Mouse (Mus musculus) olfactory bulb, adult 2 months (tissue): ENCODE measurements around the gene Crb3. TPM values are rescaled to one million over a fixed set of nuclear protein-coding genes. Genes with fewer than 3 reads are reported as not detected.

Source experiments
- H3K27ac ChIP-seq: fragments of 200-500 bp; 2 replicates; pipeline ENCODE4 v1.5.1; 2012; ENCODE audit warnings: low read depth, low read length; ENCODE audit not compliant: insufficient read depth
- H3K4me1 ChIP-seq: fragments of 200-500 bp; 2 replicates; pipeline ENCODE4 v1.6.1; 2012; ENCODE audit warnings: low read length; ENCODE audit not compliant: control insufficient read depth, insufficient read depth
- H3K4me3 ChIP-seq: fragments of 200-500 bp; 2 replicates; pipeline ENCODE4 v1.5.1; 2012; ENCODE audit warnings: mild to moderate bottlenecking, low read depth, low read length, moderate library complexity; ENCODE audit not compliant: insufficient read depth
- CTCF ChIP-seq: fragments of 200-500 bp; IDR thresholded peaks from 2 replicates; pipeline ENCODE4 v1.5.1; 2012; ENCODE audit warnings: low read depth, mild to moderate bottlenecking, low read length, moderate library complexity; ENCODE audit not compliant: insufficient read depth
- POLR2A ChIP-seq: fragments of 200-500 bp; IDR thresholded peaks from 2 replicates; pipeline ENCODE4 v1.6.1; 2012; ENCODE audit warnings: mild to moderate bottlenecking, low read depth, low read length, moderate library complexity; ENCODE audit not compliant: insufficient read depth
- WGBS: fragments of 180-500 bp; shearing (Covaris S2); methylation state at CpG from one replicate; pipeline ENCODE4 v1.1.7; 2018; 5-methylcytosine and 5-hydroxymethylcytosine counted together
- polyA plus RNA-seq: library from polyadenylated mRNA; stranded (reverse); fragments of >200 nt; gene quantifications from 2 replicates; pipeline ENCODE4 v1.2.4, GENCODE M21; 2012; ENCODE audit warnings: low replicate concordance; ENCODE audit not compliant: missing spikeins, insufficient read depth, insufficient read length

Gene Crb3
- not detected in 2 replicates for polyA plus RNA-seq

DNA sequence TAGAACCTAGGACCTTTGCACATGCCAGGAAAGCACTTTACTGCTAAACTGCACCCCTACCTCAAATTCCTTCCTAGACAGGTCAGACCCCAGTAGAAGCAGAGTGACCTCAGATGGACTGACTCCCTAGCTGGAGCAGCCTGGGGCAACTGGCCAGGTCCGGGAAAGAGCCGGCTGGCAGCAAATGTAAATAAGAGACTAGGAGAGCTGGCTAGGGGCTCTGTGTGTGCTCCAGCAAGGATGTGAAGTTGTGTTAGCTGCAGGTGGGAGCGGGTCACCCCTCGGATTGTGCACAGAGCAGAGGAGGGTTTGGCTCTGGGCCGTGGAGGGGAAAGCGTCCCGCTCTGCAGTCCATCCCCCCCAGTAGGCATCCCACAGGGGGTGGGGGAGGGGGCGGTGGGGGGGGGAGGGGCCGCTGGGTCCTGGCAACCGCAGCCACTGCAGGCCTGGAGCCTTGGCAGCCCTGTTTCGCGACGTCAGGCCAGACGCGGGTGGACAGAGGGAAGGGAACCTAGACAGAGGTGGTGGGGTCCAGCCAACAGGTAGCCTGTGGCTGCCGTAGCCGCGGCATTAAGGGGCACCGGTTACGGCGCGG, at the start of gene Crb3:
Gene Crb3 (plus strand): TSS at position 215 of the 595 bp plus-strand sequence.
- H3K27ac ChIP-seq: peak within 1 kb of the TSS; percentile 89
- peaks cover 21% of the 10 kb centered on the region for H3K4me1 ChIP-seq
- under 1% methylated on average over 18 of the region's 22 CpGs for WGBS
- TF ChIP-seq CTCF (no peak), POLR2A (no peak)
- peak within 1 kb of the TSS; percentile 83 for H3K4me3 ChIP-seq

DNA sequence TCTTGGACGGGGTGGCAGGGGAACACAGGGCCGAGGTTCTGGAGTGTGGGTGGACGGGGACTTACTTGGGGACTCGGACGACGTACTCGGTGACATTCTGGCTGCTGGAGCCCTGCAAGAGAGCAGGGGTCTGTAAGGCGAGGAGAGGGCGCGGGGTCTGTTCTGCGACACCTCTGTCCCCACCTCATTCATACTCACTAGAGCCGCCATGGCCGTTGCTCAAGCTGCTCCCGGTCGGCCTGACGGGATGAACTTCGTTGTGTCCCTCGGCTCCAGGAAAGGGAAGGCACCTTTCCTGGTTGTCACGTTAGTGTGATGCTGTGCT, 48.0 kb upstream of the Crb3 start:
- WGBS: under 1% methylated on average over 19 of the region's 19 CpGs

DNA sequence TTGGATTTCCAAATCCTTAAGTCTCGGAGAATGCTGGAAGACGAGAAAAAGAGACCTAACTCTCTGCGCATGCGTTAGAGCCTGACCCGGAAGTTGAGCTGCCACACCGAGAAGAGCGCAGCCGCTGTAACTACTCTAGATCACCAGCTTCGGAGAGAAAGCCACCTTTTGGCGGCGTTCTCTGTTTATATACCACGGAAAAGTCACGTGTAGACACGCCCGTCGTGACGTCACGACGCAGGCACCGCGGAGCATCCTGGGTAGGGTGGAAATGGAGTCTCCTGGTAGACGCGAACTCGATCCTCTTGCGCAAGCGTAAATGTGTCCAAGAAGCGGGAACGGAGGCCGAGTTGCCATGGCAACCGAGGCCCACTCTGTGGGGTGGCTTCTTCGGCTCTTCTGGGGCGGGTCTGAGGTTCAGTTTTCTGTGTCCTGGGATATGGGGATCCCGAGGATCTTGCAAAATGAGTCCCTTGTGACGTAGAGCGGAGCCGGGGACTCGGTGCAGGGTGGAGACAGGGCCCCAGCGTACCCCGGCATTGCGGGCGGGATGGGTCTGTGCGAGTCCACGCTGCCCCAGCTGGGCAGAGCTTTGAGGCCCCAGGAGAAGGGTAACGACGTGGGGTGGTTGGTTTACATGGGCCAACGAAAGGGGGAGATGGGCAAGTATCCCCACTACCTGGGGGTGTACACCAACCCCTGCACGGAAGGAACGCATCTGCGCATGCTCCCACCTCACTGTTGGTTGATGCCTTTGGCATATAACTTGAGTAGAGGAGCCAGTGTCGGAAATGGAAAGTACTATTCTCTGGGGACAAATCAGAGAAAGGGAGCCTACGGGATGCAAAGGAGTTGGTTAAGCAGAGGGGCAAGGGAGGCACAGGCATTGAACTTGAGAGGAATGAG, 47.4 kb upstream of the Crb3 start, which contains the start of the genes Gtf2f1 and Gm17949:
Gene Gtf2f1 (minus strand): TSS at position 53 of the 906 bp plus-strand sequence.
Gene Gm17949 (plus strand): TSS at position 234 of the 906 bp plus-strand sequence.
- Histone ChIP-seq H3K4me3 (peak within 1 kb of the TSS; percentile 83), H3K4me1 (peaks cover 11% of the 10 kb centered on the region), H3K27ac (peak within 1 kb of the TSS; percentile 98)
- under 1% methylated on average over 51 of the region's 51 CpGs for WGBS
- TF ChIP-seq POLR2A: peak; percentile 98
- TF ChIP-seq CTCF: no peak

More for the DNA sequence above, 48.0 kb upstream of the Crb3 start:
- peak overlapping the region; percentile 58 for H3K4me3 ChIP-seq
- TF ChIP-seq CTCF: no peak
- TF ChIP-seq POLR2A: no peak
- H3K4me1 ChIP-seq: peaks cover 11% of the 10 kb centered on the region
- peak overlapping the region; percentile 3; the same call in 1 of the 2 replicates for H3K27ac ChIP-seq

DNA sequence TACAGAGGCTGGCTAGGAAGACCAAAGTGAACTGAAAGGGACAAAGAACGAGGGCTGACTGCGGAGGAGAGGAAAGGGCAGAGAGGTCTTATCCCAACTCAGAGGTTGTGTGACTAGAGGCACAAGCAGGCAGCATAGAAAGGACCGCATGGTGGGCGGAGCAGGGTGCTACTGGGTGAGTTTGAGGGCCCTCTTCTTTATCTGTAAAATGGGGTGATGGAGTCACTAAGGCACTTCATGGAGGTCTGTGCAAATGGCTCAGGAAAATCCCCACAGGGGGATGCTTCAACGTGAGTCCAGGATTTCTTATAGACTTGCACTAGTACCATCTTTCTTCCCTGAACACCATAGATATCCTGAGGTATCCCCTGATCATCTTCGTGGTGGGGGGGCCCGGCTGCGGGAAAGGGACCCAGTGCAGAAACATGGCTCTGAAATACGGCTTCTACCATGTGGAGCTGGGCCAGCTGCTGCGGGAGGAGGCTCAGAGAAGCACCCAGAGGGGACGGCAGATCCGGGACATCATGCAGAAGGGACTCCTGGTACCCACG, 46.6 kb upstream of the Crb3 start:
- WGBS: 70% methylated on average over 13 of the region's 13 CpGs
- H3K4me1 ChIP-seq: peaks cover 11% of the 10 kb centered on the region
- peak overlapping the region; percentile 98 for H3K27ac ChIP-seq
- TF ChIP-seq CTCF (no peak), POLR2A (no peak)
- peak overlapping the region; percentile 83 for H3K4me3 ChIP-seq

DNA sequence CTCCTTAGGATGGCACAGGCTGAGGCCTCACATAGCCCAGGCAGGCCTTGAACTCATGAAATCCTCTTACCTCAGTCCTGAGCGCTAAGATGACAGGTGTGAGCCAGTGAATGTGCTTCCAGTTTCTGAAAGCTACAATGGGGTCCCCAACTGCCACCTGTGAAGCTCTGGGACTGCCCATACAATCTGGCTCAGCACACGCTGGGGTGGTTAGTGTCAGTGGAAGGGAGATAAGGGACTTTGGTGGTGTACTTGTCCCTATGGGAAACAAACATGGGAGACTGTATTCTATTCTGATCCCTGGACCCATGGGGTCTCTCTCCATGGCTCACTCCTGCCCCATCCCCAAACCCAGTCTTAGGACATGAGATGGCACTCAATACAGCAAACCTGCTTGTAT, 39.2 kb upstream of the Crb3 start:
- TF ChIP-seq POLR2A: no peak
- no peak for TF ChIP-seq CTCF
- H3K4me3 ChIP-seq: no peak overlapping the region
- WGBS: 85% methylated on average over 2 of the region's 2 CpGs
- no peaks in the 10 kb centered on the region for H3K4me1 ChIP-seq
- H3K27ac ChIP-seq: no peak overlapping the region

DNA sequence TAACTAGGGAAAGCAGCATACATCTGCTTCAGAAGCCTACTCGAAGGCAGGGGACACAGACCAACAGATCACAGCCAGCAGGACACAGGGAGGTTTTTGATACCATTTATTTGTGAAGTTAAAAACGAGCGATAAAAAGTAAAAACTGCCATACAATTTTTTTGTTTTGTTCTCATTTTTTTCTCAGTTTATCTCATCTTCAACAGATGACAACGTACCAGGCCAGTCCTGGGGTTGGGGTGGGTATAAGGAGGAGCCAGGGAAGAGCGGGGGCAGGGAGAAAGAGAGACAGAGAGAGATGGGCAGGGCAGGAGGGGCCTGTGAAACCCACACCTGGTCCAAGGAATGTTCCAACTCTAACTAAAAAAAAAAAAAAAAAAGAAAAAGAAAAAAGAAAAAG, 37.9 kb upstream of the Crb3 start:
- Histone ChIP-seq H3K4me3 (no peak overlapping the region), H3K4me1 (no peaks in the 10 kb centered on the region; the same call in 1 of the 2 replicates), H3K27ac (no peak overlapping the region)
- TF ChIP-seq CTCF: no peak
- TF ChIP-seq POLR2A: no peak
- 91% methylated on average over 5 of the region's 5 CpGs for WGBS

DNA sequence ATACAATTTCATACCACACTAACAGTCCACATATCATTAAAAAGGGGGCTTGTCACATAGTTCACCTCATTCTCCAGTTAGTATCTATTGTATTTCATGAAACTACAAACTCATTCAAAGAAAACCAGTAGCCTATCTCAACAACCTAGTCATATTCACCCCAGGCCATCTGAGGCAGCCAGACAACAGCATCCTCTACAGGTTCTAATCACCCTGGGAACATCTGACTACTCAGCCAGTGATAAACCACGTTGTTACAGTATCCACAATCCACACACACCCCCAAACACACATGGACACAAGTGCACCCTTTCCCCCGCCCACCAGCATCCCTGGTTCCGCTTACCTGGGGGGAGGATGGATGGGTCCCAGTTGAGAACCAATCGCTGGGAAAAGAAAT, 31.4 kb upstream of the Crb3 start:
- no peak for TF ChIP-seq POLR2A
- TF ChIP-seq CTCF: no peak
- Histone ChIP-seq H3K27ac (no peak overlapping the region), H3K4me1 (peaks cover 8% of the 10 kb centered on the region), H3K4me3 (no peak overlapping the region)
- 78% methylated on average over 4 of the region's 4 CpGs for WGBS

DNA sequence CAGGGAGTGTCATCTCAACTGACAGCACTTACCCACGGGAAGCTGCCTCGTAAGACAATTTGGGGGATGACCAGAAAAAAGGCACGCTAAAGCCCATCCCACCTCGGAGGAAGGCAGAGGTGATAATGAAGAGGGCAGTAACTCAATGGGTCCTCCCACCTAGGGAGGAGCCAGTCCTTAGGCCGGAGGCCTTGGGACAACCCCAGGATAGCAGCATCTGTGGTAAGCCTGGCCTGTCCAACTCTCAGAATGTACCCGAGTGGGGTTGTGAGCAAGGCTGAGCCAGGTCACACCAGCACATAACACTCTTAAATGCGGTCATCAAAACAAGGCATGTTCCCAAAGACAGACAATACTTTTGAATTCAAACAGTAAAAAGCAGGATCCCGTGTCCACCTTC, 29.2 kb upstream of the Crb3 start:
- peaks cover 10% of the 10 kb centered on the region for H3K4me1 ChIP-seq
- 26% methylated on average over 8 of the region's 8 CpGs for WGBS
- no peak overlapping the region for H3K27ac ChIP-seq
- H3K4me3 ChIP-seq: peak overlapping the region; percentile 25
- TF ChIP-seq CTCF (no peak), POLR2A (no peak)
